In genomic region chr1:82374831-82375358, GRCm38 (mm10) we compare ENCODE assay signal across 12 mouse cellular contexts. TPM values are rescaled to one million over a fixed set of nuclear protein-coding genes. Genes with fewer than 3 reads are reported as not detected.
DNase-seq lines count a peak whose midpoint lies in the region; ATAC-seq lines count a peak whose summit lies in the region.
"Had no signal": no experiment of that assay in that cellular context is flagged by ENCODE, and none has a peak within 500 bp of the region (broad histone marks: within the 10 kb centered on the region; RNA-seq: fewer than 3 reads in every experiment).

No protein-coding gene starts in this region.

- 48% methylated on average over 4 of the region's 4 CpGs for WGBS in heart, embryonic 11.5 days (ENCODE audit: insufficient replicate concordance)
- 12% methylated on average over 4 of the region's 4 CpGs for WGBS in embryonic facial prominence, embryonic 14.5 days
- 15% methylated on average over 4 of the region's 4 CpGs for WGBS in limb, embryonic 12.5 days

- H3K27ac ChIP-seq in heart, embryonic 11.5 days (ENCODE audit: low read depth, low read length): peak overlapping the region; percentile 62; the same call in 1 of the 2 replicates
- no peak overlapping the region for H3K27ac ChIP-seq in embryonic facial prominence, embryonic 14.5 days (replicated peaks; ENCODE audit: low read depth, low read length)
- H3K27ac ChIP-seq in limb, embryonic 12.5 days: peak overlapping the region; percentile 35; the same call in 1 of the 2 replicates
- H3K27ac ChIP-seq: gastrocnemius, adult 2 months; midbrain, embryonic 10.5 days had no signal

- intact Hi-C loops in gastrocnemius, postnatal 36 days (cut with DNase I): no loop called here

- H3K4me1 ChIP-seq in heart, embryonic 11.5 days (ENCODE audit: control insufficient read depth, insufficient read depth, low read length): no peaks in the 10 kb centered on the region
- 0 out of 2 replicates have a peak, but pooled peaks cover 3% of the 10 kb centered on the region for H3K4me1 ChIP-seq in embryonic facial prominence, embryonic 14.5 days (ENCODE audit: control insufficient read depth, insufficient read depth, low read length)
- H3K4me1 ChIP-seq in limb, embryonic 12.5 days (replicated peaks): peaks cover 9% of the 10 kb centered on the region
- H3K4me1 ChIP-seq: midbrain, embryonic 10.5 days had no signal

- H3K9ac ChIP-seq in heart, embryonic 11.5 days (ENCODE audit: low read depth, low read length): no peak overlapping the region
- H3K9ac ChIP-seq in embryonic facial prominence, embryonic 14.5 days (ENCODE audit: low read depth, low read length): no peak overlapping the region
- no peak overlapping the region for H3K9ac ChIP-seq in limb, embryonic 12.5 days (replicated peaks)

- no peak for ATAC-seq in heart, embryonic 11.5 days (replicated peaks; ENCODE audit: insufficient number of reproducible peaks, low FRiP score, low TSS enrichment)
- no peak for ATAC-seq in embryonic facial prominence, embryonic 14.5 days (ENCODE audit: low read depth)
- ATAC-seq in limb, embryonic 12.5 days (ENCODE audit: insufficient number of reproducible peaks, insufficient read depth, low FRiP score, low TSS enrichment, low read depth): no peak

- no peak for DNase-seq in heart, adult 8-10 months (ENCODE audit: low spot score)
- peak; percentile 48 for DNase-seq in 3T3-L1 (ENCODE audit: low read depth, low spot score)
- peak; percentile 23 for DNase-seq in embryonic facial prominence, embryonic 14.5 days (ENCODE audit: low spot score)
- DNase-seq in adrenal gland, postnatal 14 days: no peak
- no peak for DNase-seq in frontal cortex, postnatal 10 days (ENCODE audit: low spot score in 2 of 2)
- no peak for DNase-seq in gastrocnemius, postnatal 36 days
- DNase-seq: adrenal gland, postnatal 25 days; cerebellum, adult 11 months; gastrocnemius, adult 2 months had no signal

- no peak overlapping the region for H3K4me3 ChIP-seq in heart, embryonic 11.5 days (ENCODE audit: low read depth, low read length)
- no peak overlapping the region for H3K4me3 ChIP-seq in embryonic facial prominence, embryonic 14.5 days (ENCODE audit: low read depth, low read length)
- no peak overlapping the region for H3K4me3 ChIP-seq in limb, embryonic 12.5 days (replicated peaks)
- H3K4me3 ChIP-seq: gastrocnemius, adult 2 months; midbrain, embryonic 10.5 days had no signal

- H3K27me3 ChIP-seq in heart, embryonic 11.5 days (ENCODE audit: control insufficient read depth, insufficient read depth, low read length): peaks cover 4% of the 10 kb centered on the region
- H3K27me3 ChIP-seq in embryonic facial prominence, embryonic 14.5 days (replicated peaks; ENCODE audit: control insufficient read depth, insufficient read depth, low read length): no peaks in the 10 kb centered on the region
- no peaks in the 10 kb centered on the region for H3K27me3 ChIP-seq in limb, embryonic 12.5 days

- H3K9me3 ChIP-seq in heart, embryonic 11.5 days (replicated peaks; ENCODE audit: control insufficient read depth, low read length): no peaks in the 10 kb centered on the region
- H3K9me3 ChIP-seq in embryonic facial prominence, embryonic 14.5 days (ENCODE audit: control insufficient read depth, low read length): no peaks in the 10 kb centered on the region
- H3K9me3 ChIP-seq in limb, embryonic 12.5 days: no peaks in the 10 kb centered on the region
- H3K9me3 ChIP-seq: midbrain, embryonic 10.5 days had no signal

- no peaks in the 10 kb centered on the region for H3K36me3 ChIP-seq in heart, embryonic 11.5 days (ENCODE audit: control insufficient read depth, insufficient read depth, low read length)
- H3K36me3 ChIP-seq in embryonic facial prominence, embryonic 14.5 days (ENCODE audit: control insufficient read depth, insufficient read depth, low read length): no peaks in the 10 kb centered on the region
- no peaks in the 10 kb centered on the region for H3K36me3 ChIP-seq in limb, embryonic 12.5 days
- H3K36me3 ChIP-seq: midbrain, embryonic 10.5 days had no signal

- H3K4me2 ChIP-seq in heart, embryonic 11.5 days: no peak overlapping the region
- no peak overlapping the region for H3K4me2 ChIP-seq in embryonic facial prominence, embryonic 14.5 days (ENCODE audit: low read depth, low read length)
- no peak overlapping the region for H3K4me2 ChIP-seq in limb, embryonic 12.5 days

RNA-seq across cellular contexts. Expression of gene Rhbdd1, which starts 58.6 kb away (rescaled TPM):
- polyA plus RNA-seq in heart, embryonic 11.5 days (2014; fragmentation: Nextera tagmentation; extraction: Ambion mirVana): 7.9 and 8.7 TPM in 2 replicates
- total RNA-seq in heart, adult 8-10 months (2022): 10 to 100 TPM in 3 of 4 experiments, 1 to 10 TPM in 1; 10.0 to 11.3 (median 10.6) TPM
- 6.7 and 6.8 TPM in 2 replicates for polyA plus RNA-seq in embryonic facial prominence, embryonic 14.5 days (2014; fragmentation: Nextera tagmentation; extraction: Ambion mirVana)
- polyA plus RNA-seq in limb, embryonic 12.5 days (2016; fragmentation: Nextera tagmentation; extraction: Ambion mirVana): 7.7 and 8.4 TPM in 2 replicates
- total RNA-seq in adrenal gland, postnatal 14 days (2021): 23.0 and 23.2 TPM in 2 replicates
- 1 to 10 TPM; 6.4 to 7.7 TPM for total RNA-seq in gastrocnemius, postnatal 36 days (2021)

Comparison
In these comparisons a context has a peak if more than half of its experiments do, and no peak if none do; other contexts are left out.
1. DNase-seq: peak in 3T3-L1 (single experiment) and embryonic facial prominence, embryonic 14.5 days (single experiment); none in heart, adult 8-10 months (single experiment), adrenal gland, postnatal 14 days (single experiment), frontal cortex, postnatal 10 days (0 of 2) and gastrocnemius, postnatal 36 days (0 of 2).